Mouse (Mus musculus): ENCODE data around the gene Muc15. TPM values are rescaled to one million over a fixed set of nuclear protein-coding genes. Genes with fewer than 3 reads are reported as not detected.

Muc15 gene
- 0.12 TPM in 1 of 2 replicates, not detected in the other for polyA plus RNA-seq (2015; fragmentation: Nextera tagmentation; extraction: Ambion mirVana)

DNA sequence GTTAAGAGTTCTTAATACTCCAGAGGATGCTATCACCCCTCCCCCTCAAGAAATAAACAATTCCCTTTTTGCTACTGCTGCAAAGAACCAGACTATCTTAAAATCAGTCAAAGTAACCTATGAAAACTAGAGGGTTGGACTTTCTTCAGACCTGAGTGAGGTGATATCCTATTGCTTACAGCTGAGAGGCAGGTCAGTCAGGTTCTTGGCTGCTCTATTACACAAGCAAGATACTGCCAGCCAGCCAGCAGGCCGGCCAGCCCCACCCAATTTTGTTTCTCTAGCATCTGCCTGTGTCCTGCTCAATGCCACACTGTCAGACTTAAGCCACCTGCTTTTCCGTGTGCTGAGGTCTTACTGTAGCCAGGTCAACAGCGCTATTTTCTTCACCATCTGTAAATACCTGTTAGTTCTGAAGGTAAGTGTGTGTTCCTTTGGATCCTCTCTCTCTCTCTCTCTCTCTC lies at the start of gene Muc15:
TSS of gene Muc15 (plus strand) at position 51 of the 464 bp plus-strand sequence.
- Histone ChIP-seq H3K4me2 (replicated peaks) (no peak within 1 kb of the TSS), H3K27ac (no peak within 1 kb of the TSS), H3K4me1 (replicated peaks) (no peaks in the 10 kb centered on the region), H3K36me3 (no peaks in the 10 kb centered on the region), H3K9ac (replicated peaks) (no peak within 1 kb of the TSS), H3K4me3 (replicated peaks) (no peak within 1 kb of the TSS), H3K9me3 (no peaks in the 10 kb centered on the region), H3K27me3 (no peaks in the 10 kb centered on the region)
- 62% methylated on average over 3 of the region's 3 CpGs for WGBS
- ATAC-seq: no peak

DNA sequence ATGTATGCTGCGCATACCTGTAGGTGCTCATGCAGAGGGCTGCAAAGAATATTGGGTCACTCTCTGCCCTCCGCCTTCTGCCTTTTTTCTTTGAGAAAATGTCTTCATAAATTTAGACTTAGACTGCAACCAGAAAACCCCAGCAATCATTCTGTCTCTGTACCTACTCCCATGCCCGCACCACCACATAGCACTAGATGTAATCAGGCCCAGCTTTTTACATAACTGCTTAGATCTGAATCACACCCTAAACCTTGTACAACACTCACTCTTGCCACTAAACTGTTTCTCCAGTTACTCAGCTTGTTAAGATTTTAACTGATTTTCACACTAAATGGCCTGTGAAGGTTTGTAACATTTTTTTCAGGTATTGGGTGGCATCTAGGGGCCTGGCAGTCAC lies 11.7 kb upstream of the Muc15 start:
- no peak for ATAC-seq
- Histone ChIP-seq H3K36me3 (no peaks in the 10 kb centered on the region), H3K4me1 (replicated peaks) (no peaks in the 10 kb centered on the region), H3K27me3 (no peaks in the 10 kb centered on the region), H3K27ac (no peak overlapping the region), H3K9me3 (no peaks in the 10 kb centered on the region), H3K4me2 (replicated peaks) (no peak overlapping the region), H3K9ac (replicated peaks) (no peak overlapping the region), H3K4me3 (replicated peaks) (no peak overlapping the region)
- 95% methylated on average over 3 of the region's 3 CpGs for WGBS

DNA sequence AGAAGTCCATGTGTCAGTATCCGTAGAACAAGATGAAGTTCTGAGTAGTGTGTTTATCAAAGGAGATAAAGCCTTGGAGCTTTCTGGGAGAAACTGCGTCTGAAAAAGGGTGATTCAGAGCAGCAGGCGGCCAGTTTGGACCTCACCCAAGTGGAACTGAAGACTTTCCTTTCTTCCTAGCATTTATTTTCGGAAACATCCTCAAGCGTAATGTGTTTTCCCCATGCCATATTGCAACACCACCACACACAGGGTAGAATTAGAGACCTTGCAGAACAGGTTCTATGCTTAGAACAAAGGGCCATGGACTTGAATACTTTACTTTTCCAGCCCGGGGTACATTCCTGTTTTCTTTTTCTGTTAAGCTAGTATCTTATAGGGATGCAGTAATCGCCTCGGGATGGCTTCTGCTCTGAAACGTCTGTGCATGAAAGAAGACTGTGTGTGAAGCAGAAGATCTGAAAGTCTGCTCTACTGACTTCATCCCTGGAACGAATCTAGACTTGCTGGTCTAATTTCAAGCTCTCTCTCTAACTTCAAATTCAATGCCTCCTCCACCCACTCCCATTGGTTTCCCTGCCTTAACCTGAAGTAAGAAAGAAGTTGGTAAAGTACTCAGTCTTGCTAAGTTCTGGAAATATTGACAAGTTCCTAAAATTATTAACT lies 11.0 kb upstream of the Muc15 start:
- Histone ChIP-seq H3K9ac (replicated peaks) (no peak overlapping the region), H3K4me1 (replicated peaks) (no peaks in the 10 kb centered on the region), H3K27me3 (no peaks in the 10 kb centered on the region), H3K4me3 (replicated peaks) (no peak overlapping the region), H3K36me3 (no peaks in the 10 kb centered on the region), H3K4me2 (replicated peaks) (no peak overlapping the region), H3K27ac (no peak overlapping the region), H3K9me3 (no peaks in the 10 kb centered on the region)
- no peak for ATAC-seq
- WGBS: 85% methylated on average over 10 of the region's 10 CpGs

DNA sequence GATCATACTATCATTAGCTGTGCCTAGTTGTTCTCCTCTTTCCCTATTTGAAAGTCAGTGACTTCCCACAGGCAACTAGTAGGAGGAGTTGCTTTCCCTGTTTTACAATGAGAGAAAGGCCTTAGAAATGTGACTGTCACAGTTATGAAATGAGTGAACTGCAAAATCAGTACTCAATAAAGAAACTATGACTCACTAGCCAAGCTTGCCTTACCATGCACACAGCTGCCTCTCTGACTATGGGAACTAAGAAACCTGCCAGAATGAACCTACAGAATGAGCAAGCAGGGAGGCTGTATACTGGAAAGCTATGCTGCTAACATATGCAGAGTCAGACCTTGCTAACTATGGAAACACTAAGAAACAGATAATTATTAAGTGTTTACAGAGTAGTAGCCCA lies 2.1 kb upstream of the Muc15 start:
- no peak overlapping the region for H3K27ac ChIP-seq
- no peaks in the 10 kb centered on the region for H3K36me3 ChIP-seq
- H3K27me3 ChIP-seq: no peaks in the 10 kb centered on the region
- no peak for ATAC-seq
- no peaks in the 10 kb centered on the region for H3K9me3 ChIP-seq
- H3K4me3 ChIP-seq (replicated peaks): no peak overlapping the region
- H3K9ac ChIP-seq (replicated peaks): no peak overlapping the region
- no peak overlapping the region for H3K4me2 ChIP-seq (replicated peaks)
- no peaks in the 10 kb centered on the region for H3K4me1 ChIP-seq (replicated peaks)

DNA sequence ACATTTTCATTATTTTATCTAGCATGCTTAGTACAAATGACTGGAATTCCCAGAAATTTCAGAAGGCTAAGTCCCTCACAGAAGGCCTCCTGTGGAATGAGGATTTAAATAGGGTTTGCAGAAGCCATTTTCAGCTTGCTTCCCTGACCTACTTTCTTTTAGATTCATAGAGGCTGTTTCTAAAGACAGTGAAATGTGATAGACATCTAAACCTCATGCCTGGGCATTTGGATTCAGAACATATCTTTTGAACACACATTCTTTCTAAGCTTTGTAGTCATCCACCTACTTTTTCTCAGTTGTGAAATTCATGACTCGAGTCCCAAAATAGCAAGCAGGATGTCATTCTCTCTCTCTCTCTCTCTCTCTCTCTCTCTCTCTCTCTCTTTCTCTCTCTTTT lies 1.1 kb downstream of the Muc15 start:
- Histone ChIP-seq H3K9ac (replicated peaks) (no peak overlapping the region), H3K9me3 (no peaks in the 10 kb centered on the region), H3K4me3 (replicated peaks) (no peak overlapping the region), H3K27ac (no peak overlapping the region), H3K27me3 (no peaks in the 10 kb centered on the region), H3K4me1 (replicated peaks) (no peaks in the 10 kb centered on the region), H3K36me3 (no peaks in the 10 kb centered on the region), H3K4me2 (replicated peaks) (no peak overlapping the region)
- ATAC-seq: no peak
- 84% methylated on average over 1 of the region's 1 CpGs for WGBS

DNA sequence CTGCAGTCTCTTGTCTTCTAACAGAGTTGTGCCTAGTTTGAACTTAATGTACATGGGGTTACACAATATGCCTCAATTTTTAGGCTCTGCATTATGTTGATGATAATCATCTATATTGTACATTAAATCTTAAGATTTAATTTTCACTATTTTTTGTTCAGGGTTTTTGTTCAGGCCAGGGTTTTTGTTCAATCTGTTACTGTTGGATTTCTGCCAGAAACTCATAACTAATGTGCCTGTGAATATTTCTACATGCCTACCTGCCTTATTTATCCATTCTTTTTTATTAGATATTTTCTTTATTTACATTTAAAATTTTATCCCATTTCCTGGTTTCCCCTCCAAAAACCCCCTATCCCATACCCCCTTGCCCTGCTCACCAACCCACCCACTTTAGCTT lies 5.0 kb downstream of the Muc15 start:
- no peak overlapping the region for H3K27ac ChIP-seq
- no peaks in the 10 kb centered on the region for H3K9me3 ChIP-seq
- H3K4me1 ChIP-seq (replicated peaks): no peaks in the 10 kb centered on the region
- no peak overlapping the region for H3K4me2 ChIP-seq (replicated peaks)
- H3K27me3 ChIP-seq: no peaks in the 10 kb centered on the region
- no peak for ATAC-seq
- no peak overlapping the region for H3K9ac ChIP-seq (replicated peaks)
- no peak overlapping the region for H3K4me3 ChIP-seq (replicated peaks)
- no peaks in the 10 kb centered on the region for H3K36me3 ChIP-seq

DNA sequence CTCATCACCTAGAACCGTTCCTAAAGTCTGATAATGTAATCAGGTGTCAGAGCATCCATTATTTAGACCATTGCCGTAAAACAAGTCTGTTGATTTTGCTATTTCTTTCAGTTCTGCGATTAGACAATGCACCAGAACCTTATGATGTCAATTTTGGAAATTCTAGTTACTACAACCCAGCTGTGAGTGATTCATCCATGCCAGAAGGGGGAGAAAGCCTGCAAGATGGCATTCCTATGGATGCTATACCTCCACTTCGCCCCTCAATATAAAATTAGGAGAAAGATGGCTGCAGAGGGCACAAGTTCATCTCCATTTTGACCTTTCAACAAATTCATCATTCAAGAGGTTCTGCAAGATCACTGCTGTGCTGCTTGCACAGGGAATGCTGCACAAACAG lies 16.1 kb downstream of the Muc15 start:
- no peaks in the 10 kb centered on the region for H3K27me3 ChIP-seq
- no peak overlapping the region for H3K4me2 ChIP-seq (replicated peaks)
- 0 out of 2 replicates have a peak, but pooled peaks cover 7% of the 10 kb centered on the region for H3K4me1 ChIP-seq (replicated peaks)
- no peak overlapping the region for H3K4me3 ChIP-seq (replicated peaks)
- no peak for ATAC-seq
- no peak overlapping the region for H3K27ac ChIP-seq
- no peak overlapping the region for H3K9ac ChIP-seq (replicated peaks)
- no peaks in the 10 kb centered on the region for H3K9me3 ChIP-seq
- WGBS: 87% methylated on average over 4 of the region's 4 CpGs
- H3K36me3 ChIP-seq: no peaks in the 10 kb centered on the region

DNA sequence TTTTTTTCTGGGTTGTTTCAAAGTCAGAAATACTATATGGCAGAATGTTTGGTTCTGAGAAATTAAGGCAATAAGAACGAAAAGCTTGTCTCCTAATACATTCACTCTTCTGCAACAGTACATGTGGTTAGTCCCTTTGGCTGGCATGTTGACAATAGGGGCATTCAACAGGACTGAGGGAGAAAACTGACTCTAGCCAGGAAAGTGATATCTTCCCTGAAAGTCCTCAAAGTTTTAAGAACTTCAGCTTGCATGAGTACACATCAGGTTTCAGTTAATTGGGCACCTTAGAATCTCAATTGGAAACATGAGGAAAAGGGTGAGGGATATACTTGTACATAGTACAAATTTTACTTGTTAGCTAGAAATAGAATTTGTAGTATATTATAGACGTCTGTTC lies 16.8 kb downstream of the Muc15 start:
- Histone ChIP-seq H3K9me3 (no peaks in the 10 kb centered on the region), H3K27me3 (no peaks in the 10 kb centered on the region), H3K4me1 (replicated peaks) (0 out of 2 replicates have a peak, but pooled peaks cover 7% of the 10 kb centered on the region), H3K9ac (replicated peaks) (no peak overlapping the region), H3K4me2 (replicated peaks) (no peak overlapping the region), H3K27ac (no peak overlapping the region), H3K36me3 (no peaks in the 10 kb centered on the region), H3K4me3 (replicated peaks) (no peak overlapping the region)
- ATAC-seq: no peak
- 77% methylated on average over 2 of the region's 2 CpGs for WGBS

DNA sequence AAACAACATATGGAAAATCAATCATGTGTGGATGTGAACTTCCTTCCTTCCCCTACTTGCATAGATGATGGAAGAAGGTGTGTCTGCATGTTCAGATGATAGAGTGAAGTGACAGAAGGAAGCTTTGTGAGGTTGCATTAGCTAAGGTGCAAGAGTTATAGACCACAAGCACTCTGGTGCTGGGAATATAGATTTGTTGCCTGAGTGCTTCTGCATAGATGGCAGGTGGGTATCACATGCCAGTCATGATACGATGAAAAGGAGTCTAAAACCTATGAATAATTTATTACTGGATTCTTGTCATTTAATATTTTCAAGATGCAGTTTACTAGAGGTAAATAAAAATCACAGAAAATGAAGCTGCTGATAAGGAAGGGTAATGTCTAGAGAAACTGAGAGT lies 18.6 kb downstream of the Muc15 start:
- no peak for ATAC-seq
- WGBS: 47% methylated on average over 1 of the region's 1 CpGs
- H3K9ac ChIP-seq (replicated peaks): no peak overlapping the region
- H3K27ac ChIP-seq: no peak overlapping the region
- no peaks in the 10 kb centered on the region for H3K27me3 ChIP-seq
- no peak overlapping the region for H3K4me3 ChIP-seq (replicated peaks)
- no peak overlapping the region for H3K4me2 ChIP-seq (replicated peaks)
- H3K4me1 ChIP-seq (replicated peaks): 0 out of 2 replicates have a peak, but pooled peaks cover 7% of the 10 kb centered on the region
- no peaks in the 10 kb centered on the region for H3K36me3 ChIP-seq
- H3K9me3 ChIP-seq: no peaks in the 10 kb centered on the region

DNA sequence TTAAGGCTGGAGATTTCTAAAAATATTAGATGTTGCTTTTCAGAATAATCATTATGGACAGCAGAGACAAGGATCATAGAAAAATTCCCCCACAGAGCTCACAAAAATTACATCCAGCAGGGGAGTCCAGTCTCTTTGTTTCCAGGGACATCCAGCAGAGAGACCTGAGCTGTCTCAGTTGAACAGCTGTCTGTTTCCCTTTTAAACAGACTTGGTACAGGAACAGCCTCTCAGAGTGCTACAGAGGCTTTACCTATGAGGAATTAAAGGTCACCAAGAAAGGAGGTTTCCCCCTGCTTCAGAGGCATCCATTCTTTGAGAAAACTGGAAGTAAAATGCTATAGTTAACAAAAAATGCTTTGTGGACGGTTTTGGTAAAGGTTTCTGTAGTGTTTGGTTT lies 19.4 kb downstream of the Muc15 start:
- Histone ChIP-seq H3K36me3 (no peaks in the 10 kb centered on the region), H3K4me1 (replicated peaks) (0 out of 2 replicates have a peak, but pooled peaks cover 7% of the 10 kb centered on the region), H3K4me3 (replicated peaks) (no peak overlapping the region), H3K9me3 (no peaks in the 10 kb centered on the region), H3K27ac (no peak overlapping the region), H3K27me3 (no peaks in the 10 kb centered on the region), H3K9ac (replicated peaks) (no peak overlapping the region), H3K4me2 (replicated peaks) (no peak overlapping the region)
- ATAC-seq: peak; percentile 75
- WGBS: 67% methylated on average over 1 of the region's 1 CpGs

DNA sequence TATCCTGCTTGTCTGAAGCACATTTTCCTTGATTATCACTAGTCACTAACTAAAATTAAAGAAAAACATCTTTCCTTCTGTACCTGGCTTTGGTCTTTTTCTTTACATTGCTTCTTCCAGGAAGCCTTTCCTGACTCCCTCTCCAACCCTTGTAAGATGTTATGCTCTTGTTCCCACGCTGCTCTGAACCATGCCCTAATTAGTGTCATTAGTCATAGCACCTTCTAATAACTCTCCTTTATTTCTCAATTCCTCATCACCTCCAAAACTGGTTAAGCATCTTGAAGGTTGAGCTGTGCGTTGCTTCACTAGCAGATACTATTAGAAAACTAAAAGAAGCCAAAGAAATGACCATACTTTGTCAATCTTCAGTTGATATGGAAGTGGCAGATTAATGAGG lies 36.4 kb downstream of the Muc15 start:
- no peak for ATAC-seq
- H3K9ac ChIP-seq (replicated peaks): no peak overlapping the region
- H3K36me3 ChIP-seq: no peaks in the 10 kb centered on the region
- WGBS: 83% methylated on average over 2 of the region's 2 CpGs
- H3K4me3 ChIP-seq (replicated peaks): no peak overlapping the region
- no peaks in the 10 kb centered on the region for H3K9me3 ChIP-seq
- no peaks in the 10 kb centered on the region for H3K27me3 ChIP-seq
- H3K4me2 ChIP-seq (replicated peaks): no peak overlapping the region
- H3K4me1 ChIP-seq (replicated peaks): no peaks in the 10 kb centered on the region
- H3K27ac ChIP-seq: no peak overlapping the region

DNA sequence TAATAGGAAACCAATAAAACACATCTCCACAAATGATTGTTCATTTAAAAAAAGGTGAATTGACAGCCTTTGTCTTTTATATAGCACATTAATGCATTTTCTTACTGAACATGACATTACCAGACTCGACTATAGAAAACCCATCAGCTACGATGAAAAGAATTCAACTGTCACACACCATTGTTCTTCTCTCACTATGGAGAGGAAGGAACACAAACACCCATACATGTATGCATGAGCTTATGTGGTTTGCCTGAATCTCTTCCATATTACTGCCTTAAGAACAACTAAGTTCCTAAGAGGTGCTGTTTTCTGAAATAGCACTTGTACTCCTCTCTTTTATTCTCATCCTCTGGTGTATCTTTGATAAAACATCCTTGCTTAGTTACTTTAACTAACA lies 38.3 kb downstream of the Muc15 start:
- no peaks in the 10 kb centered on the region for H3K27me3 ChIP-seq
- no peak overlapping the region for H3K4me3 ChIP-seq (replicated peaks)
- no peak overlapping the region for H3K27ac ChIP-seq
- 33% methylated on average over 2 of the region's 2 CpGs for WGBS
- H3K36me3 ChIP-seq: no peaks in the 10 kb centered on the region
- no peaks in the 10 kb centered on the region for H3K4me1 ChIP-seq (replicated peaks)
- H3K9ac ChIP-seq (replicated peaks): no peak overlapping the region
- ATAC-seq: no peak
- H3K9me3 ChIP-seq: no peaks in the 10 kb centered on the region
- H3K4me2 ChIP-seq (replicated peaks): no peak overlapping the region

DNA sequence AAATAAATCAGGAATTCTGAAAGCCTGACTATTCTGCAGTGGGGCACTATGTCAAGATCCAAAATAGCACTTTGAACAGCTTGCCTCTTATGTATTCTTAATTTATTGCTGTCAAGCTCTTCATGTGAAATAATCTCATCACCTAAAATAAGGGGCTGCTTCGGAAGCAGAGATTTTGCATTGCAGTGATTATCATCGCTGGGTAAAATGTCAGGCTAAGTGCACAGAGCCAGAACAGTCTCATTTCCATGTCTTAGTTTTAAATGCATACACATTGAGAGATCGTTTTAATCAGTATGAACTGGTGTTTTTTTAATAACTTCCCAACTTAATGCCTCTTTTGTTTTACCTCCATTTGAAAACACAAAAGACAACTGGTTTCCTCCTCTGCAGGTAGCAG lies 66.3 kb downstream of the Muc15 start:
- Histone ChIP-seq H3K36me3 (no peaks in the 10 kb centered on the region), H3K9me3 (no peaks in the 10 kb centered on the region), H3K9ac (replicated peaks) (no peak overlapping the region), H3K4me2 (replicated peaks) (no peak overlapping the region), H3K27ac (no peak overlapping the region), H3K4me3 (replicated peaks) (no peak overlapping the region), H3K4me1 (replicated peaks) (no peaks in the 10 kb centered on the region), H3K27me3 (no peaks in the 10 kb centered on the region)
- no peak for ATAC-seq
- WGBS: 74% methylated on average over 3 of the region's 3 CpGs
